Comparison of ENCODE assay signal across 10 mouse cellular contexts in the genomic region with DNA sequence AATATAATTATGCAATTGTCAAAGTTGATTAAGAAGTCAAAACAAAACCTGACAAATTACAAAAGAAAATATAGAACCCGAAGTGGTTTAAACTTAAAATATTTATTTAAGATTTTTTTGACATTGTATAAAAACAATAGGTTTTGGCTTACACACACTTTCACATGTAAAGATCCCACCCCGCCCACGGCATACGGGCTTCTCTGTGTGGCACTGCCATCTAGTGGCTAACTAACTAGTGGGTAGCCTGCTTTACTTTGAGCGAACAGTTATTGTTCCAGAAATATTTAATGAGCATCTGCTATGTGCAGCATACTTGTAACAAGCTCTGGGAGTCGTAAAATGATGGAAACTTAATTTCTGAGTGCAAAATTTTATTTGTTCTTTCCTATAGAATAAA.
DNase-seq lines count a peak whose midpoint lies in the region; ATAC-seq and TF ChIP-seq lines count a peak whose summit lies in the region.
"Had no signal": no experiment of that assay in that cellular context is flagged by ENCODE, and none has a peak within 500 bp of the region (broad histone marks: within the 10 kb centered on the region; RNA-seq: fewer than 3 reads in every experiment).

No protein-coding gene starts in this region.

- no peaks in the 10 kb centered on the region for H3K4me1 ChIP-seq in liver, adult 2 months (ENCODE audit: control insufficient read depth, insufficient read depth, low read length)
- no peaks in the 10 kb centered on the region for H3K4me1 ChIP-seq in liver, embryonic 12.5 days
- no peaks in the 10 kb centered on the region for H3K4me1 ChIP-seq in forebrain, embryonic 11.5 days (replicated peaks; ENCODE audit: control insufficient read depth, insufficient read depth, low read length)
- no peaks in the 10 kb centered on the region for H3K4me1 ChIP-seq in hindbrain, embryonic 16.5 days (ENCODE audit: control insufficient read depth, insufficient read depth, low read depth, low read length)
- H3K4me1 ChIP-seq in limb, embryonic 10.5 days = no peaks in the 10 kb centered on the region; the same call in 1 of the 2 replicates
- no peaks in the 10 kb centered on the region for H3K4me1 ChIP-seq in neural tube, embryonic 14.5 days (ENCODE audit: control insufficient read depth, insufficient read depth, low read length)
- H3K4me1 ChIP-seq: embryonic facial prominence, embryonic 13.5 days had no signal

- no peak overlapping the region for H3K27ac ChIP-seq in liver, adult 2 months (replicated peaks; ENCODE audit: insufficient read depth, low read depth, low read length)
- H3K27ac ChIP-seq in liver, embryonic 12.5 days = no peak overlapping the region
- H3K27ac ChIP-seq in forebrain, embryonic 11.5 days (ENCODE audit: low read depth, low read length) = no peak overlapping the region
- no peak overlapping the region for H3K27ac ChIP-seq in hindbrain, embryonic 16.5 days (ENCODE audit: low read depth, low read length)
- no peak overlapping the region for H3K27ac ChIP-seq in limb, embryonic 10.5 days
- H3K27ac ChIP-seq in neural tube, embryonic 14.5 days (ENCODE audit: low read depth, low read length) = no peak overlapping the region
- H3K27ac ChIP-seq: embryonic facial prominence, embryonic 13.5 days had no signal

- H3K79me2 ChIP-seq in liver, adult 2 months (ENCODE audit: control insufficient read depth, insufficient read depth, low read length) = no peaks in the 10 kb centered on the region

- no peaks in the 10 kb centered on the region for H3K36me3 ChIP-seq in liver, adult 2 months (ENCODE audit: control insufficient read depth, insufficient read depth, low read length)
- H3K36me3 ChIP-seq in liver, embryonic 12.5 days = no peaks in the 10 kb centered on the region
- no peaks in the 10 kb centered on the region for H3K36me3 ChIP-seq in forebrain, embryonic 11.5 days (ENCODE audit: control insufficient read depth, insufficient read depth, low read length)
- H3K36me3 ChIP-seq in hindbrain, embryonic 16.5 days (ENCODE audit: control insufficient read depth, insufficient read depth, low read length) = no peaks in the 10 kb centered on the region
- H3K36me3 ChIP-seq in limb, embryonic 10.5 days = no peaks in the 10 kb centered on the region
- H3K36me3 ChIP-seq in neural tube, embryonic 14.5 days (ENCODE audit: control insufficient read depth, insufficient read depth, low read length) = no peaks in the 10 kb centered on the region
- H3K36me3 ChIP-seq: embryonic facial prominence, embryonic 13.5 days had no signal

- no peaks in the 10 kb centered on the region for H3K9me3 ChIP-seq in liver, embryonic 12.5 days (replicated peaks)
- H3K9me3 ChIP-seq in forebrain, embryonic 11.5 days (ENCODE audit: control insufficient read depth, low read length) = no peaks in the 10 kb centered on the region
- H3K9me3 ChIP-seq in hindbrain, embryonic 16.5 days (ENCODE audit: control insufficient read depth, low read length) = no peaks in the 10 kb centered on the region
- H3K9me3 ChIP-seq in limb, embryonic 10.5 days (replicated peaks) = no peaks in the 10 kb centered on the region
- no peaks in the 10 kb centered on the region for H3K9me3 ChIP-seq in neural tube, embryonic 14.5 days (ENCODE audit: control insufficient read depth, low read length)
- H3K9me3 ChIP-seq: embryonic facial prominence, embryonic 13.5 days had no signal

- peak; percentile 17 for DNase-seq in liver, adult 2 months (ENCODE audit: extremely low read depth, low read depth, low spot score)
- peak; percentile 55 for DNase-seq in adrenal gland, postnatal 25 days
- DNase-seq in forebrain, embryonic 11.5 days (ENCODE audit: low spot score) = peak; percentile 78
- peak; percentile 69 for DNase-seq in limb, embryonic 10.5 days (ENCODE audit: low spot score)
- DNase-seq in spleen, postnatal 14 days (ENCODE audit: low spot score in 2 of 2) = no peak

- no peak overlapping the region for H3K4me3 ChIP-seq in liver, adult 2 months (ENCODE audit: insufficient read depth, low read depth, low read length)
- no peak overlapping the region for H3K4me3 ChIP-seq in liver, embryonic 12.5 days
- H3K4me3 ChIP-seq in forebrain, embryonic 11.5 days (ENCODE audit: low read depth, low read length) = no peak overlapping the region
- H3K4me3 ChIP-seq in hindbrain, embryonic 16.5 days (ENCODE audit: low read length) = no peak overlapping the region
- H3K4me3 ChIP-seq in limb, embryonic 10.5 days = no peak overlapping the region
- H3K4me3 ChIP-seq in neural tube, embryonic 14.5 days (ENCODE audit: low read depth, low read length) = no peak overlapping the region
- H3K4me3 ChIP-seq: embryonic facial prominence, embryonic 13.5 days; myocyte had no signal

- ATAC-seq in liver, embryonic 12.5 days = no peak
- 0 out of 2 replicates have a peak, but pooled peaks have one; percentile 71 for ATAC-seq in forebrain, embryonic 11.5 days (replicated peaks; ENCODE audit: low FRiP score)
- peak; percentile 82 for ATAC-seq in hindbrain, embryonic 16.5 days
- ATAC-seq in neural tube, embryonic 14.5 days (ENCODE audit: low read depth) = peak; percentile 80; the same call in 1 of the 2 replicates

- H3K27me3 ChIP-seq in liver, adult 2 months (ENCODE audit: control insufficient read depth, insufficient read depth, low read length) = no peaks in the 10 kb centered on the region
- no peaks in the 10 kb centered on the region for H3K27me3 ChIP-seq in liver, embryonic 12.5 days (replicated peaks)
- no peaks in the 10 kb centered on the region for H3K27me3 ChIP-seq in forebrain, embryonic 11.5 days (ENCODE audit: control insufficient read depth, insufficient read depth, low read length)
- H3K27me3 ChIP-seq in hindbrain, embryonic 16.5 days (replicated peaks; ENCODE audit: control insufficient read depth, insufficient read depth, low read length) = no peaks in the 10 kb centered on the region
- H3K27me3 ChIP-seq in limb, embryonic 10.5 days (ENCODE audit: low read depth, poor library complexity, severe bottlenecking) = no peaks in the 10 kb centered on the region
- no peaks in the 10 kb centered on the region for H3K27me3 ChIP-seq in neural tube, embryonic 14.5 days (ENCODE audit: control insufficient read depth, insufficient read depth, low read length)
- H3K27me3 ChIP-seq: embryonic facial prominence, embryonic 13.5 days had no signal

- TF ChIP-seq POLR2A in liver, adult 2 months (IDR thresholded peaks at IDR 0.05; ENCODE audit: extremely low read depth, insufficient read depth, low read length) = no peak

- no peak overlapping the region for H3K4me2 ChIP-seq in liver, embryonic 12.5 days
- no peak overlapping the region for H3K4me2 ChIP-seq in forebrain, embryonic 11.5 days (ENCODE audit: low read depth, low read length, severe bottlenecking)
- no peak overlapping the region for H3K4me2 ChIP-seq in hindbrain, embryonic 16.5 days (ENCODE audit: low read length)
- H3K4me2 ChIP-seq in neural tube, embryonic 14.5 days (ENCODE audit: low read depth, low read length) = no peak overlapping the region
- H3K4me2 ChIP-seq: embryonic facial prominence, embryonic 13.5 days had no signal

- WGBS in liver, adult 2 months = 16% methylated on average over 6 of the region's 6 CpGs
- 18% methylated on average over 6 of the region's 6 CpGs for WGBS in liver, embryonic 12.5 days (ENCODE audit: insufficient replicate concordance)
- WGBS in forebrain, embryonic 11.5 days = 31% methylated on average over 6 of the region's 6 CpGs
- WGBS in hindbrain, embryonic 16.5 days = 30% methylated on average over 6 of the region's 6 CpGs
- WGBS in limb, embryonic 10.5 days = 26% methylated on average over 6 of the region's 6 CpGs
- WGBS in neural tube, embryonic 14.5 days = 22% methylated on average over 6 of the region's 6 CpGs

- TF ChIP-seq CTCF in liver, adult 2 months (IDR thresholded peaks at IDR 0.05; ENCODE audit: low read depth, low read length) = peak; percentile 73

- no peak overlapping the region for H3K9ac ChIP-seq in liver, adult 2 months (ENCODE audit: low read depth, low read length)
- H3K9ac ChIP-seq in liver, embryonic 12.5 days = no peak overlapping the region
- H3K9ac ChIP-seq in forebrain, embryonic 11.5 days (ENCODE audit: low read length) = no peak overlapping the region
- no peak overlapping the region for H3K9ac ChIP-seq in hindbrain, embryonic 16.5 days (ENCODE audit: low read depth, low read length)
- no peak overlapping the region for H3K9ac ChIP-seq in neural tube, embryonic 14.5 days (replicated peaks; ENCODE audit: low read depth, low read length)
- H3K9ac ChIP-seq: embryonic facial prominence, embryonic 13.5 days had no signal

Comparison
In these comparisons a context has a peak if more than half of its experiments do, and no peak if none do; other contexts are left out.
1. DNase-seq: peak in liver, adult 2 months (single experiment), adrenal gland, postnatal 25 days (single experiment), forebrain, embryonic 11.5 days (single experiment) and limb, embryonic 10.5 days (single experiment); none in spleen, postnatal 14 days (0 of 2).